Mouse (Mus musculus): ENCODE measurements around the gene Itsn1.

- TF ChIP-seq CTCF (IDR thresholded peaks at IDR 0.05; ENCODE audit: control insufficient read depth, insufficient read depth, insufficient read length) (no peak), CEBPB (IDR thresholded peaks at IDR 0.05; ENCODE audit: low read depth) (no peak), MYOD1 (IDR thresholded peaks at IDR 0.05; ENCODE audit: control insufficient read depth, insufficient read length, low read depth) (no peak), MAX (IDR thresholded peaks at IDR 0.05) (no peak), MYOG (IDR thresholded peaks at IDR 0.05; ENCODE audit: control insufficient read depth, extremely low read depth, insufficient read length) (no peak), USF1 (IDR thresholded peaks at IDR 0.05; ENCODE audit: low read depth) (no peak), FOSL1 (IDR thresholded peaks at IDR 0.05; ENCODE audit: insufficient read depth, low read length, poor library complexity, severe bottlenecking) (no peak)
Measured at GRCm38 (mm10) chr16:91685526-91685925, 43.6 kb upstream of the Itsn1 start.
